Mouse (Mus musculus) ES-E14 (cell line): ENCODE results near the gene Dusp12.

Source experiments
- CHD2 ChIP-seq: IDR thresholded peaks from 2 replicates; pipeline ENCODE4 v1.6.1; 2014; ENCODE audit warnings: mild to moderate bottlenecking, low read depth, low read length, inconsistent platforms
- HCFC1 ChIP-seq: IDR thresholded peaks from 2 replicates; pipeline ENCODE4 v1.6.1; 2012; ENCODE audit warnings: low read length, inconsistent platforms, borderline replicate concordance; ENCODE audit not compliant: insufficient read depth
- MAFK ChIP-seq: IDR thresholded peaks from 2 replicates; pipeline ENCODE4 v1.6.1; 2014; ENCODE audit warnings: mild to moderate bottlenecking, low read depth, low read length, inconsistent platforms; ENCODE audit not compliant: insufficient read depth
- ZC3H11A ChIP-seq: IDR thresholded peaks from 2 replicates; pipeline ENCODE4 v1.6.1; 2012; ENCODE audit warnings: low read depth, mild to moderate bottlenecking, inconsistent platforms, low read length, borderline replicate concordance
- ZNF384 ChIP-seq: IDR thresholded peaks from 2 replicates; pipeline ENCODE4 v1.6.1; 2012; ENCODE audit warnings: low read depth, low read length, inconsistent platforms

DNA sequence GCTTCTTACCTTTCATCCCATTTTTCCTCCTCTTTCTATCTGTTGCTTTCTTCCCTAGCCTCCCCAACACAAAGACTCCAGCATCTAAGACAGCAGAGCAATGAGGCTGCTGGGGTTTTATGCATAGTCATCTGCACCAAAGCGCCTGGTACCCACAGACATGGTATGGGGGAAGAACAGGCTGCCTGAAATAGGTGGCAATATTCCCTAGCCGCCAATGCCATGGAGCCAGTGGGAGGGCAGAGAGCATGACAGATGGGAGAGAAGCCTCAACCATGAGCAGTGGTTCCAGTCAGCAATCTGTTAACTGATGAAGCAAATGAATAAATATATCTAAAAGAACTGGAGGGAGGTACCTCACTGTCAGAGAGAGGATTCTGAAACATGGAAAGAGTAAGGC lies 28.0 kb downstream of the Dusp12 start:
- no peak for TF ChIP-seq ZC3H11A
- TF ChIP-seq MAFK = no peak
- TF ChIP-seq ZNF384 = no peak
- TF ChIP-seq CHD2 = no peak
- TF ChIP-seq HCFC1 = no peak
